Mouse (Mus musculus): ENCODE measurements around the gene Dgka. TPM values are rescaled to one million over a fixed set of nuclear protein-coding genes. Genes with fewer than 3 reads are reported as not detected.

The Dgka gene
- total and polyA plus RNA-seq, 2 experiments: 6.5 to 7.2 TPM

GRCm38 (mm10) chr10:128673763-128674468 lies 70.7 kb downstream of the Dgka start, which contains the start of gene Suox:
Gene Suox (minus strand): TSS chr10:128674073.
- Histone ChIP-seq H3K4me1 (ENCODE audit: control insufficient read depth, insufficient read depth, low read length) (peaks cover 5% of the 10 kb centered on the region), H3K79me2 (ENCODE audit: control insufficient read depth, insufficient read depth, low read length) (no peaks in the 10 kb centered on the region), H3K27me3 (ENCODE audit: control insufficient read depth, insufficient read depth, low read length) (no peaks in the 10 kb centered on the region), H3K27ac (replicated peaks; ENCODE audit: insufficient read depth, low read depth, low read length) (peak within 1 kb of the TSS; percentile 89), H3K9ac (ENCODE audit: low read depth, low read length) (peak within 1 kb of the TSS; percentile 75), H3K36me3 (ENCODE audit: control insufficient read depth, insufficient read depth, low read length) (peaks cover 12% of the 10 kb centered on the region), H3K4me3 (ENCODE audit: insufficient read depth, low read depth, low read length) (peak within 1 kb of the TSS; percentile 73)
- WGBS: under 1% methylated on average over 59 of the region's 60 CpGs
- DNase-seq (ENCODE audit: extremely low read depth, low read depth, low spot score): peak; percentile 82
- no peak for TF ChIP-seq CTCF (IDR thresholded peaks at IDR 0.05; ENCODE audit: low read depth, low read length)
- TF ChIP-seq POLR2A (IDR thresholded peaks at IDR 0.05; ENCODE audit: extremely low read depth, insufficient read depth, low read length): peak; percentile 81

- no peak overlapping the region for H3K27ac ChIP-seq (replicated peaks; ENCODE audit: insufficient read depth, low read depth, low read length)
- H3K36me3 ChIP-seq (ENCODE audit: control insufficient read depth, insufficient read depth, low read length): peaks cover 12% of the 10 kb centered on the region
- H3K9ac ChIP-seq (ENCODE audit: low read depth, low read length): no peak overlapping the region
- WGBS: 96% methylated on average over 9 of the region's 9 CpGs
- H3K4me1 ChIP-seq (ENCODE audit: control insufficient read depth, insufficient read depth, low read length): peaks cover 5% of the 10 kb centered on the region
- H3K4me3 ChIP-seq (ENCODE audit: insufficient read depth, low read depth, low read length): no peak overlapping the region
- H3K79me2 ChIP-seq (ENCODE audit: control insufficient read depth, insufficient read depth, low read length): no peaks in the 10 kb centered on the region
- TF ChIP-seq CTCF (IDR thresholded peaks at IDR 0.05; ENCODE audit: low read depth, low read length) (no peak), POLR2A (IDR thresholded peaks at IDR 0.05; ENCODE audit: extremely low read depth, insufficient read depth, low read length) (no peak)
- DNase-seq (ENCODE audit: extremely low read depth, low read depth, low spot score): no peak
- H3K27me3 ChIP-seq (ENCODE audit: control insufficient read depth, insufficient read depth, low read length): no peaks in the 10 kb centered on the region
Measured at GRCm38 (mm10) chr10:128671148-128671547, 73.5 kb downstream of the Dgka start.

Other genes with a start within 250 kb of the Dgka start
- 0.28 and 0.47 TPM in 2 replicates for gene Myl6b, start 246.2 kb downstream of the Dgka start, total RNA-seq (2014; rRNA removed)
- 1.1 and 1.6 TPM in 2 replicates for gene Myl6b, start 246.2 kb downstream of the Dgka start, polyA plus RNA-seq (2012; rRNA removed)
- 7.9 and 10.7 TPM in 2 replicates for gene Esyt1, start 219.0 kb downstream of the Dgka start, total RNA-seq (2014; rRNA removed)
- gene Esyt1, start 219.0 kb downstream of the Dgka start, polyA plus RNA-seq (2012; rRNA removed): 9.2 and 12.8 TPM in 2 replicates
- 3.2 and 4.4 TPM in 2 replicates for gene Zc3h10, start 197.1 kb downstream of the Dgka start, total RNA-seq (2014; rRNA removed)
- 6.8 and 8.1 TPM in 2 replicates for gene Zc3h10, start 197.1 kb downstream of the Dgka start, polyA plus RNA-seq (2012; rRNA removed)
- gene Rpl41, start 195.6 kb downstream of the Dgka start, total RNA-seq (2014; rRNA removed): 921 and 1,015 TPM in 2 replicates
- gene Rpl41, start 195.6 kb downstream of the Dgka start, polyA plus RNA-seq (2012; rRNA removed): 794 TPM in 2 replicates
- gene Pa2g4, start 178.9 kb downstream of the Dgka start, total RNA-seq (2014; rRNA removed): 24.7 and 30.0 TPM in 2 replicates
- 17.6 and 17.8 TPM in 2 replicates for gene Pa2g4, start 178.9 kb downstream of the Dgka start, polyA plus RNA-seq (2012; rRNA removed)
- 92.9 and 115 TPM in 2 replicates for gene Erbb3, start 155.2 kb downstream of the Dgka start, total RNA-seq (2014; rRNA removed)
- 37.4 and 37.9 TPM in 2 replicates for gene Erbb3, start 155.2 kb downstream of the Dgka start, polyA plus RNA-seq (2012; rRNA removed)
- 234 and 279 TPM in 2 replicates for gene Rps26, start 118.1 kb downstream of the Dgka start, total RNA-seq (2014; rRNA removed)
- gene Rps26, start 118.1 kb downstream of the Dgka start, polyA plus RNA-seq (2012; rRNA removed): 425 and 439 TPM in 2 replicates
- gene Ikzf4, start 98.9 kb downstream of the Dgka start, total RNA-seq (2014; rRNA removed): 0.09 and 0.13 TPM in 2 replicates
- gene Ikzf4, start 98.9 kb downstream of the Dgka start, polyA plus RNA-seq (2012; rRNA removed): 0.60 and 0.80 TPM in 2 replicates
- gene Suox, start 70.8 kb downstream of the Dgka start, total RNA-seq (2014; rRNA removed): 135 and 145 TPM in 2 replicates
- gene Suox, start 70.8 kb downstream of the Dgka start, polyA plus RNA-seq (2012; rRNA removed): 103 and 168 TPM in 2 replicates
- gene Rab5b, start 48.6 kb downstream of the Dgka start, total RNA-seq (2014; rRNA removed): 68.6 and 74.0 TPM in 2 replicates
- gene Rab5b, start 48.6 kb downstream of the Dgka start, polyA plus RNA-seq (2012; rRNA removed): 78.8 and 80.5 TPM in 2 replicates
- gene Pmel, start 40.7 kb downstream of the Dgka start, total RNA-seq (2014; rRNA removed): 0.09 and 0.40 TPM in 2 replicates
- 0.72 and 0.83 TPM in 2 replicates for gene Pmel, start 40.7 kb downstream of the Dgka start, polyA plus RNA-seq (2012; rRNA removed)
- gene Cdk2, start 39.8 kb downstream of the Dgka start, total RNA-seq (2014; rRNA removed): 4.7 and 7.6 TPM in 2 replicates
- gene Cdk2, start 39.8 kb downstream of the Dgka start, polyA plus RNA-seq (2012; rRNA removed): 7.0 and 8.3 TPM in 2 replicates
- 9.5 and 12.7 TPM in 2 replicates for gene Pym1, start 3.0 kb upstream of the Dgka start, total RNA-seq (2014; rRNA removed)
- gene Pym1, start 3.0 kb upstream of the Dgka start, polyA plus RNA-seq (2012; rRNA removed): 15.0 and 15.6 TPM in 2 replicates
- 74.3 and 79.8 TPM in 2 replicates for gene Mmp19, start 46.1 kb upstream of the Dgka start, total RNA-seq (2014; rRNA removed)
- gene Mmp19, start 46.1 kb upstream of the Dgka start, polyA plus RNA-seq (2012; rRNA removed): 48.4 and 67.5 TPM in 2 replicates
- 23.5 and 25.3 TPM in 2 replicates for gene Dnajc14, start 59.2 kb upstream of the Dgka start, total RNA-seq (2014; rRNA removed)
- gene Dnajc14, start 59.2 kb upstream of the Dgka start, polyA plus RNA-seq (2012; rRNA removed): 9.2 and 9.7 TPM in 2 replicates
- 1.3 and 1.6 TPM in 2 replicates for gene Tmem198b, start 59.5 kb upstream of the Dgka start, total RNA-seq (2014; rRNA removed)
- 4.5 and 5.7 TPM in 2 replicates for gene Tmem198b, start 59.5 kb upstream of the Dgka start, polyA plus RNA-seq (2012; rRNA removed)
- 23.1 and 25.8 TPM in 2 replicates for gene Sarnp, start 72.5 kb upstream of the Dgka start, total RNA-seq (2014; rRNA removed)
- 6.7 and 6.9 TPM in 2 replicates for gene Sarnp, start 72.5 kb upstream of the Dgka start, polyA plus RNA-seq (2012; rRNA removed)
- 73.2 and 76.7 TPM in 2 replicates for gene Ormdl2, start 76.8 kb upstream of the Dgka start, total RNA-seq (2014; rRNA removed)
- 93.2 and 94.6 TPM in 2 replicates for gene Ormdl2, start 76.8 kb upstream of the Dgka start, polyA plus RNA-seq (2012; rRNA removed)
- gene Gdf11, start 146.9 kb upstream of the Dgka start, total RNA-seq (2014; rRNA removed): 0.09 and 0.13 TPM in 2 replicates
- gene Gdf11, start 146.9 kb upstream of the Dgka start, polyA plus RNA-seq (2012; rRNA removed): 0.04 and 0.05 TPM in 2 replicates
- 4.1 and 5.2 TPM in 2 replicates for gene Cd63, start 156.1 kb upstream of the Dgka start, total RNA-seq (2014; rRNA removed)
- 2.9 and 4.4 TPM in 2 replicates for gene Cd63, start 156.1 kb upstream of the Dgka start, polyA plus RNA-seq (2012; rRNA removed)
- gene Rdh5, start 178.0 kb upstream of the Dgka start, total RNA-seq (2014; rRNA removed): 30.4 and 33.8 TPM in 2 replicates
- 86.2 and 91.8 TPM in 2 replicates for gene Rdh5, start 178.0 kb upstream of the Dgka start, polyA plus RNA-seq (2012; rRNA removed)
- gene Bloc1s1, start 179.2 kb upstream of the Dgka start, total RNA-seq (2014; rRNA removed): 91.1 and 106 TPM in 2 replicates
- gene Bloc1s1, start 179.2 kb upstream of the Dgka start, polyA plus RNA-seq (2012; rRNA removed): 192 and 226 TPM in 2 replicates
- 4.6 and 4.9 TPM in 2 replicates for gene Itga7, start 189.0 kb upstream of the Dgka start, total RNA-seq (2014; rRNA removed)
- gene Itga7, start 189.0 kb upstream of the Dgka start, polyA plus RNA-seq (2012; rRNA removed): 9.5 and 11.0 TPM in 2 replicates
- gene Mettl7b, start 216.1 kb upstream of the Dgka start, total RNA-seq (2014; rRNA removed): 639 and 785 TPM in 2 replicates
- 780 and 929 TPM in 2 replicates for gene Mettl7b, start 216.1 kb upstream of the Dgka start, polyA plus RNA-seq (2012; rRNA removed)
- gene Olfr9, start 244.6 kb upstream of the Dgka start, total RNA-seq (2014; rRNA removed): 0.07 TPM in 1 of 2 replicates, not detected in the other
- 0.02 TPM in 1 of 2 replicates, not detected in the other for gene Olfr9, start 244.6 kb upstream of the Dgka start, polyA plus RNA-seq (2012; rRNA removed)

All from liver, adult 2 months (tissue).